Mouse (Mus musculus) liver, postnatal 0 days (tissue): ENCODE data around the gene Gm21936. TPM values are rescaled to one million over a fixed set of nuclear protein-coding genes. Genes with fewer than 3 reads are reported as not detected.
"Not testable (repeated sequence)": the region's sequence is repeated elsewhere in the genome, so short reads cannot be mapped to it uniquely, and the experiment has no call there.

Source experiments
- ATAC-seq: fragments of 200-750 bp; cut with Nextera tagmentation; 2 replicates; pipeline ENCODE4 v1.8.0; 2017; ENCODE audit warnings: mild to moderate bottlenecking, moderate library complexity
- DNase-seq: peaks from one replicate; pipeline ENCODE4 v3.0.0-alpha.2; 2016
- H3K27ac ChIP-seq: fragments of 300-500 bp; sonication (generic); 2 replicates; pipeline ENCODE4 v1.5.1; 2014; ENCODE audit warnings: antibody characterized with exemption, moderate library complexity, mild to moderate bottlenecking, low read depth
- H3K27me3 ChIP-seq: fragments of 300-500 bp; sonication (generic); 2 replicates; pipeline ENCODE4 v1.6.1; 2014; ENCODE audit warnings: low read length, control low read depth, mixed read lengths; ENCODE audit not compliant: insufficient read depth
- H3K36me3 ChIP-seq: fragments of 300-500 bp; sonication (generic); replicated peaks from 2 replicates; pipeline ENCODE4 v1.6.1; 2014; ENCODE audit warnings: mild to moderate bottlenecking, control low read depth, low read length, moderate library complexity, mixed read lengths; ENCODE audit not compliant: insufficient read depth
- H3K4me1 ChIP-seq: fragments of 300-500 bp; sonication (generic); 2 replicates; pipeline ENCODE4 v1.6.1; 2014; ENCODE audit warnings: antibody characterized with exemption, mild to moderate bottlenecking, control low read depth; ENCODE audit not compliant: insufficient read depth
- H3K4me2 ChIP-seq: fragments of 300-500 bp; sonication (generic); 2 replicates; pipeline ENCODE4 v1.6.1; 2014; ENCODE audit warnings: low read depth, mild to moderate bottlenecking, low read length, moderate library complexity, mixed read lengths
- H3K4me3 ChIP-seq: fragments of 300-500 bp; sonication (generic); 2 replicates; pipeline ENCODE4 v1.5.1; 2014; ENCODE audit warnings: low read depth, low read length
- H3K9ac ChIP-seq: fragments of 300-500 bp; sonication (generic); replicated peaks from 2 replicates; pipeline ENCODE4 v1.6.1; 2014; ENCODE audit warnings: mild to moderate bottlenecking, moderate library complexity
- H3K9me3 ChIP-seq: fragments of 300-500 bp; sonication (generic); 2 replicates; pipeline ENCODE4 v1.6.1; 2016; ENCODE audit warnings: mild to moderate bottlenecking, control low read depth, low read length, mixed read lengths
- WGBS: fragments of 180-500 bp; shearing (Covaris S2); extraction: QIAGEN DNeasy Blood & Tissue Kit; methylation state at CpG from one replicate; pipeline ENCODE4 v1.1.7; 2014; ENCODE audit not compliant: insufficient replicate concordance; 5-methylcytosine and 5-hydroxymethylcytosine counted together
- polyA plus RNA-seq: library from polyadenylated mRNA; unstranded; fragments of >200 nt; fragmentation: Nextera tagmentation; extraction: Ambion mirVana; gene quantifications from 2 replicates; pipeline ENCODE4 v1.2.1, GENCODE M21; 2015

Gene Gm21936
- not detected in 2 replicates for polyA plus RNA-seq

GRCm38 (mm10) chr12:87795212-87795611, at the start of gene Gm21936:
Gm21936 (plus strand) TSS chr12:87795512.
- 67% methylated on average over 1 of the region's 1 CpGs for WGBS
- not testable (repeated sequence) for H3K4me3 ChIP-seq, H3K9ac ChIP-seq, H3K27me3 ChIP-seq, H3K9me3 ChIP-seq, DNase-seq, H3K27ac ChIP-seq, ATAC-seq, H3K36me3 ChIP-seq, H3K4me1 ChIP-seq, H3K4me2 ChIP-seq

DNA sequence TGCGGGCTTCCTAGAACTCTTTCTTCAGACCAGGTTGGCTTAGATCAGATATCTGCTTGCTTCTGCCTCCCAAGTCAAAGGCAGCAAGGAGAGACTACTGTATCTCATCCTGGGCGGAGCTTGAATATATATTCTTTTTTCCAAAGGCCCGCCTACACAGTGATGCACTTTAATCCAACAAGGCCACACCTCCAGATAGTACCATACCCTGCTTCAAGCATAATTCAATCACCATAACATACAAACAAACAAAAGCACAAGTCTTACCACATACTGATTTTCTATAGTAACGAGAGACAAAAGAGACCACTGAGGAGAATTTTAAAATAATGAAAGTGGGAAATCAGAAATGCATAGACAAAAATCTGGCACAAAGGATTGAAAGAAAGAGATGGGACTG, 19.7 kb upstream of the Gm21936 start, which contains the start of gene Gm21319:
Gene Gm21319, minus strand, starts transcription at position 101 of the 400 bp plus-strand sequence.
- not testable (repeated sequence) for ATAC-seq, H3K9me3 ChIP-seq, H3K36me3 ChIP-seq, H3K27me3 ChIP-seq, H3K9ac ChIP-seq, H3K27ac ChIP-seq, H3K4me1 ChIP-seq, DNase-seq, H3K4me3 ChIP-seq, H3K4me2 ChIP-seq
- 85% methylated on average over 4 of the region's 4 CpGs for WGBS

DNA sequence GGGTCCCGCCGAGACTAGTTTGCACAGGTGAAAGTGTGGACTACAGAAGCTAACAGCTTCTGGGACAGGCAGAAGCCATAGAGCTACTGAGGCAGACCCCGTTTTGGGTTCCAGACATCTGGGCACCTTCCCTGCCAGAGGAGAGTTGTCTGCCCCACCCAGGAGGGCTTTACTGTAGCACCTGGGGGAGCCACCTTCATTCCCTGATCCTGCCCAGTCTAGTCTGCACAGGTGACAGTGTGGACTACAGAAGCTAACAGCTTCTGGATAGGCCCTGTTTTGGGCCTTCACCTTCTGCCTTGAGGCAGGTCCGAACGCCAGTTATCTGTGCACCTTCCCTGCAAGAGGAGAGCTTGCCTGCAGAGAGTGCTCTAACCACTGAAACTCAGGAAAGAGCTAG, 2.7 kb downstream of the Gm21936 start:
- WGBS: 70% methylated on average over 5 of the region's 5 CpGs
- H3K27ac ChIP-seq, ATAC-seq, H3K36me3 ChIP-seq, H3K4me3 ChIP-seq, H3K27me3 ChIP-seq, H3K4me1 ChIP-seq, H3K9me3 ChIP-seq, H3K9ac ChIP-seq, H3K4me2 ChIP-seq, DNase-seq: not testable (repeated sequence)

DNA sequence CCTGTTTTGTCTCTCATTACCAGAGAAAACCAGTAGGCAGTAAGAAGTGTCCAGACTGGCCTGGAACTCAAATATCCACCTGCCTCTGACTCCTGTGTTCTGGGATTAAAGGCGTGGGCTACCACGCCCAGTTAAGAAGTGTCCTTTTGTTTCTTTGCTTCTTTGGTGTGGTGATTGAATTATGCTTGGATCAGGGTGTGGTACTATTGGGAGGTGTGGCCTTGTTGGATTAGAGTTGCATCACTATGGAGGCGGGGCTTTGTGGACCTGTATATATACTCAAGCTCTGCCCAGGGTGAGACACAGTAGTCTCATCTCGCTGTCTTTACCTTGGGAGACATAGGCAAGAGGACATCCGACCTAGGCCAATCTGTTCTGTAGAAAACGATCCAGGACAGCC, 21.0 kb downstream of the Gm21936 start, which contains the start of gene BB287469:
Gene BB287469, plus strand, starts transcription at position 301 of the 400 bp plus-strand sequence.
- DNase-seq, ATAC-seq: not testable (repeated sequence)

DNA sequence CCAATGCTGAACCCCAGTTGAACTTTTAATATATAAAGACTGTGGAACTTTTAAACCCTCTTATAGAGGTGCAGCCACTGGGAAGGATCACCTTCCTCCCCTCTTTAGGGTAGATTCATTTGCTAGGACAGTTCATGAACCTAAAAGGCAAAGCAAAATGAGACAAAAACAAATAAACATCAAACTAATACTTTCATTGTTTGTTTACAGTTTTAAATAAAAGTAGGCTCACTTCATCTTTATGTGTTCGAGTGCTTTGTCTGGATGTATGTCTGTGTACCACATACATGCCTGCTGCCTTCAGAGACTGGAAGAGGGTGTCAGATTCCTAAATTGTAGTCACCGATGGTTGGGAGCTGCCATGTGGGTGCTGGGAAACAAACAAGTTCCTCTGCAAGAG, 46.9 kb downstream of the Gm21936 start, which contains the start of gene Gm2001:
Gene Gm2001, minus strand, starts transcription at position 101 of the 400 bp plus-strand sequence.
- not testable (repeated sequence) for DNase-seq, H3K27me3 ChIP-seq, H3K4me2 ChIP-seq, H3K27ac ChIP-seq, H3K4me1 ChIP-seq, H3K9me3 ChIP-seq, H3K36me3 ChIP-seq, H3K4me3 ChIP-seq, ATAC-seq, H3K9ac ChIP-seq
- WGBS: 65% methylated on average over 1 of the region's 2 CpGs

More for the DNA sequence above, 21.0 kb downstream of the Gm21936 start, which contains the start of gene BB287469:
- H3K36me3 ChIP-seq, H3K4me1 ChIP-seq, H3K27me3 ChIP-seq, H3K4me2 ChIP-seq, H3K27ac ChIP-seq, H3K9me3 ChIP-seq, H3K4me3 ChIP-seq, H3K9ac ChIP-seq: not testable (repeated sequence)
- 81% methylated on average over 5 of the region's 6 CpGs for WGBS

Other genes with a start within 250 kb of the Gm21936 start
- not detected in 2 replicates for gene Oog1, start 192.8 kb upstream of the Gm21936 start, polyA plus RNA-seq
- not detected in 2 replicates for gene Gm4027, start 176.6 kb upstream of the Gm21936 start, polyA plus RNA-seq
- gene Gm16381, start 150.9 kb upstream of the Gm21936 start, polyA plus RNA-seq: not detected in 2 replicates
- not detected in 2 replicates for gene Gm21319, start 19.8 kb upstream of the Gm21936 start, polyA plus RNA-seq
- gene BB287469, start 21.1 kb downstream of the Gm21936 start, polyA plus RNA-seq: not detected in 2 replicates
- gene Gm2001, start 46.8 kb downstream of the Gm21936 start, polyA plus RNA-seq: not detected in 2 replicates
- gene Gm2016, start 78.6 kb downstream of the Gm21936 start, polyA plus RNA-seq: not detected in 2 replicates
- not detected in 2 replicates for gene Gm2022, start 99.9 kb downstream of the Gm21936 start, polyA plus RNA-seq
- not detected in 2 replicates for gene Gm2035, start 124.3 kb downstream of the Gm21936 start, polyA plus RNA-seq
- not detected in 2 replicates for gene Gm2042, start 158.6 kb downstream of the Gm21936 start, polyA plus RNA-seq
- gene Gm2075, start 216.3 kb downstream of the Gm21936 start, polyA plus RNA-seq: not detected in 2 replicates
- gene Gm6803, start 223.3 kb downstream of the Gm21936 start, polyA plus RNA-seq: not detected in 2 replicates
- not detected in 2 replicates for gene Gm2056, start 231.5 kb downstream of the Gm21936 start, polyA plus RNA-seq